Mouse (Mus musculus) forebrain, embryonic 11.5 days (tissue): ENCODE data around the gene Olfr1209. TPM values are rescaled to one million over a fixed set of nuclear protein-coding genes. Genes with fewer than 3 reads are reported as not detected.

Source experiments
- ATAC-seq: fragments of 200-750 bp; cut with Nextera tagmentation; replicated peaks from 2 replicates; pipeline ENCODE4 v1.8.0; 2017; ENCODE audit warnings: moderate TSS enrichment; ENCODE audit not compliant: low FRiP score
- DNase-seq: peaks from one replicate; pipeline ENCODE4 v3.0.0-alpha.2; 2017; ENCODE audit warnings: low spot score
- H3K27ac ChIP-seq: fragments of 300-500 bp; sonication (generic); 2 replicates; pipeline ENCODE4 v1.5.1; 2014; ENCODE audit warnings: low read depth, low read length
- H3K27me3 ChIP-seq: fragments of 300-500 bp; sonication (generic); 2 replicates; pipeline ENCODE4 v1.6.1; 2014; ENCODE audit warnings: mild to moderate bottlenecking, low read length, mixed read lengths; ENCODE audit not compliant: control insufficient read depth, insufficient read depth
- H3K36me3 ChIP-seq: fragments of 300-500 bp; sonication (generic); 2 replicates; pipeline ENCODE4 v1.6.1; 2014; ENCODE audit warnings: mild to moderate bottlenecking, low read length, moderate library complexity, mixed read lengths; ENCODE audit not compliant: control insufficient read depth, insufficient read depth
- H3K4me1 ChIP-seq: fragments of 300-500 bp; sonication (generic); replicated peaks from 2 replicates; pipeline ENCODE4 v1.6.1; 2014; ENCODE audit warnings: low read length, mixed read lengths; ENCODE audit not compliant: control insufficient read depth, insufficient read depth
- H3K4me2 ChIP-seq: fragments of 300-500 bp; sonication (generic); 2 replicates; pipeline ENCODE4 v1.6.1; 2014; ENCODE audit warnings: low read depth, mild to moderate bottlenecking, low read length, moderate library complexity, mixed read lengths; ENCODE audit not compliant: severe bottlenecking
- H3K4me3 ChIP-seq: fragments of 300-500 bp; sonication (generic); 2 replicates; pipeline ENCODE4 v1.5.1; 2014; ENCODE audit warnings: low read depth, low read length
- H3K9ac ChIP-seq: fragments of 300-500 bp; sonication (generic); 2 replicates; pipeline ENCODE4 v1.6.1; 2014; ENCODE audit warnings: low read length
- H3K9me3 ChIP-seq: fragments of 300-500 bp; sonication (generic); 2 replicates; pipeline ENCODE4 v1.6.1; 2016; ENCODE audit warnings: low read length, mixed read lengths; ENCODE audit not compliant: control insufficient read depth
- WGBS: fragments of 180-500 bp; shearing (Covaris S2); extraction: QIAGEN DNeasy Blood & Tissue Kit; methylation state at CpG from one replicate; pipeline ENCODE4 v1.1.7; 2014; 5-methylcytosine and 5-hydroxymethylcytosine counted together
- polyA plus RNA-seq: library from polyadenylated mRNA; unstranded; fragments of >200 nt; fragmentation: Nextera tagmentation; extraction: Ambion mirVana; gene quantifications from 2 replicates; pipeline ENCODE4 v1.2.1, GENCODE M21; 2014

Gene Olfr1209
- polyA plus RNA-seq, result not detected in 2 replicates

- ATAC-seq (no peak), DNase-seq (no peak)
- no peak within 1 kb of the TSS for H3K4me2 ChIP-seq
- no peaks in the 10 kb centered on the region for H3K36me3 ChIP-seq
- no peak within 1 kb of the TSS for H3K27ac ChIP-seq
- no peak within 1 kb of the TSS for H3K4me3 ChIP-seq
- no peaks in the 10 kb centered on the region for H3K27me3 ChIP-seq
- H3K9ac ChIP-seq, result no peak within 1 kb of the TSS
- no peaks in the 10 kb centered on the region for H3K4me1 ChIP-seq
- WGBS, result 87% methylated on average over 3 of the region's 3 CpGs
- H3K9me3 ChIP-seq, result no peaks in the 10 kb centered on the region
Measured at GRCm38 (mm10) chr2:88915057-88915456, at the start of gene Olfr1209. Olfr1209 (minus strand) TSS chr2:88915157.

DNA sequence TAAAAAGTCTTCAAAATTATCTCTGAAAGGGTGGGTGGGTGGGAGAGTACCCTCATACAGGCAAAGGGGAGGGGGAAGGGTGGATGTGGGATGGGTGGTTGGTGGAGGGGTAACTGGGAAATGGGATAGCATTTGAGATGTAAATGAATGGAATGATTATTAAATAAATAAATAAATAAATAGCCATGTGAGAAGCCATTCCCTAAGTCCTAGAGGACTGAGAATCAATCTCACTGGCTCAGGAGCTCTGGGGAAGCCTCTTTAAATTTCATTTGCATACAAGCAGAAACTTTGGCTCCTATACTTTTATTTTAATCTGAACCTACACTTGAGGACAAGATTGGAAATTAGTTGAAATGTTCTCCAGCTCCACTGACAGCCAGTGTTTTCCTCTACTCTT, 38.7 kb upstream of the Olfr1209 start, which contains the start of gene Olfr1212:
Gene Olfr1212, plus strand, starts transcription at position 301 of the 400 bp plus-strand sequence.
- ATAC-seq (no peak), DNase-seq (no peak)
- no peaks in the 10 kb centered on the region for H3K4me1 ChIP-seq
- no peak within 1 kb of the TSS for H3K4me2 ChIP-seq
- no peak within 1 kb of the TSS for H3K4me3 ChIP-seq
- H3K9me3 ChIP-seq, result no peaks in the 10 kb centered on the region
- no peak within 1 kb of the TSS for H3K27ac ChIP-seq
- no peaks in the 10 kb centered on the region for H3K36me3 ChIP-seq
- no peaks in the 10 kb centered on the region for H3K27me3 ChIP-seq
- no peak within 1 kb of the TSS for H3K9ac ChIP-seq

DNA sequence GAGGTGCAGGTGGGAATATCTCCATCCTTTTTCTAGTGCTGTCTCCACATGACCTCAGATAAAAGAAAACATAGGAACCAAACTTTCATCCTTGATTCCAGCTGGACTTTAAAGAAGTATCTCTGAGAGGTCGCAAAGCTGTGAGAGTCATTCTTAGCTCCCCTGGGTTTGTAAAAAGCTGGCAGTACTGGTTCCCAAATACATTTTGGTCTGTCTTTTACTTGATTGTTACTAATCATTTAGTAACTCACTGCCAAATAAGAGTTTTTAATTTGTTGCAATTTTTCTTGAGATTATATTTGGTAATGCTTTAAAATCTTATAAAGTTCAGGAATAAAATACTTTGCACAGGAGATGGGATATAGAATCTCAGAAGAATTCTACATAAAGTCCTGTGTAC, 23.1 kb upstream of the Olfr1209 start, which contains the start of gene Olfr1211:
Gene Olfr1211, minus strand, starts transcription at position 101 of the 400 bp plus-strand sequence.
- Histone ChIP-seq H3K9me3 (no peaks in the 10 kb centered on the region), H3K27me3 (no peaks in the 10 kb centered on the region), H3K4me1 (no peaks in the 10 kb centered on the region), H3K36me3 (no peaks in the 10 kb centered on the region), H3K4me2 (no peak within 1 kb of the TSS), H3K4me3 (no peak within 1 kb of the TSS), H3K27ac (no peak within 1 kb of the TSS), H3K9ac (no peak within 1 kb of the TSS)
- 85% methylated on average over 1 of the region's 1 CpGs for WGBS
- DNase-seq (no peak), ATAC-seq (no peak)

DNA sequence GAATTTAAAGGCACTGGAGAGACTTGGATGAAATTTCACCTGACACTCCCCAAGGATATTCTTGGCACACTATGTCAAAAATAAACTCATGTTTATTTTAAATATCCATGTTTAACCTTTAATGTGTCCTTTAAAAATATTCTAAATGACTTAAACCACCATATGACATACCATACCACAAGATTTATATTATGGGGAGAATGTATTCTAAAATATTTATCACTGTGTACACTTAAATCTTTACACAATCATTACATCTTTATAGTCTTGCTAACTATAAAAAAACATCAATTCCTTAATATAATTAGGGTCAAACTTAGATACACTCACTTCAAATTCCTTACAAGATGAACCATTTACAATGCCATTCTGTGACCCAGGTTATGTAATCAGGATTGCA, 12.7 kb downstream of the Olfr1209 start, which contains the start of gene Olfr1208:
Gene Olfr1208, minus strand, starts transcription at position 101 of the 400 bp plus-strand sequence.
- Histone ChIP-seq H3K36me3 (no peaks in the 10 kb centered on the region), H3K27me3 (no peaks in the 10 kb centered on the region), H3K4me3 (no peak within 1 kb of the TSS), H3K9ac (no peak within 1 kb of the TSS), H3K9me3 (no peaks in the 10 kb centered on the region), H3K4me2 (no peak within 1 kb of the TSS), H3K4me1 (no peaks in the 10 kb centered on the region), H3K27ac (no peak within 1 kb of the TSS)
- ATAC-seq (no peak), DNase-seq (no peak)

DNA sequence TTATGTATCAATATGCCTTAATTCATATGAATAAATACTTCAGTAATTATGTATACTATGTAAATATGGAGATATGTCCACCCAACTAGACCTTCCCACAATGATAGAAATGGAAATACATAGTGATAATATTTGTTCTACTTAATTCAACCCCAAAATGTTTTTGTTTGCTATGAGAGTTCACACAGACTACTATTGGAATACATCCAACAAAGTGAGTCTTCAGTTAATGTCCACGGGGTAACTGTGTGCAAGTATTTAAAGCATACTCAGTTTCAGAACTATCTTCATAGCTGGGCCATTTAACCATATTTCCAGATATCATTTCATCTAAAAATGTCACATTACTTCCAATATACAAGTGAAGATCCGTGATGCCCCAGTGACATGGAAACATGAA, 52.0 kb downstream of the Olfr1209 start, which contains the start of gene Olfr1206:
Gene Olfr1206, plus strand, starts transcription at position 301 of the 400 bp plus-strand sequence.
- 91% methylated on average over 2 of the region's 2 CpGs for WGBS
- no peak within 1 kb of the TSS for H3K9ac ChIP-seq
- H3K9me3 ChIP-seq, result no peaks in the 10 kb centered on the region
- DNase-seq (no peak), ATAC-seq (no peak)
- no peaks in the 10 kb centered on the region for H3K36me3 ChIP-seq
- no peaks in the 10 kb centered on the region for H3K27me3 ChIP-seq
- no peak within 1 kb of the TSS for H3K4me2 ChIP-seq
- no peak within 1 kb of the TSS for H3K4me3 ChIP-seq
- no peak within 1 kb of the TSS for H3K27ac ChIP-seq
- no peaks in the 10 kb centered on the region for H3K4me1 ChIP-seq

Other genes starting within 250 kb of the Olfr1209 start
- not detected in 2 replicates for gene Olfr1193, start 239.5 kb downstream of the Olfr1209 start, polyA plus RNA-seq
- not detected in 2 replicates for gene Olfr1195, start 226.0 kb downstream of the Olfr1209 start, polyA plus RNA-seq
- not detected in 2 replicates for gene Olfr1196, start 210.6 kb downstream of the Olfr1209 start, polyA plus RNA-seq
- gene Olfr1197, start 182.8 kb downstream of the Olfr1209 start, polyA plus RNA-seq, result not detected in 2 replicates
- not detected in 2 replicates for gene Olfr1198, start 163.8 kb downstream of the Olfr1209 start, polyA plus RNA-seq
- gene Olfr1199, start 154.7 kb downstream of the Olfr1209 start, polyA plus RNA-seq, result not detected in 2 replicates
- gene Olfr1200, start 144.7 kb downstream of the Olfr1209 start, polyA plus RNA-seq, result not detected in 2 replicates
- gene Olfr1201, start 122.1 kb downstream of the Olfr1209 start, polyA plus RNA-seq, result not detected in 2 replicates
- not detected in 2 replicates for gene Olfr1202, start 100.7 kb downstream of the Olfr1209 start, polyA plus RNA-seq
- not detected in 2 replicates for gene Olfr1205, start 85.4 kb downstream of the Olfr1209 start, polyA plus RNA-seq
- not detected in 2 replicates for gene Olfr1204, start 65.9 kb downstream of the Olfr1209 start, polyA plus RNA-seq
- not detected in 2 replicates for gene Olfr1206, start 51.9 kb downstream of the Olfr1209 start, polyA plus RNA-seq
- gene Olfr1208, start 12.8 kb downstream of the Olfr1209 start, polyA plus RNA-seq, result not detected in 2 replicates
- not detected in 2 replicates for gene Olfr1211, start 23.0 kb upstream of the Olfr1209 start, polyA plus RNA-seq
- gene Olfr1212, start 38.8 kb upstream of the Olfr1209 start, polyA plus RNA-seq, result not detected in 2 replicates
- not detected in 2 replicates for gene Gm13762, start 65.1 kb upstream of the Olfr1209 start, polyA plus RNA-seq
- gene Olfr1214, start 77.5 kb upstream of the Olfr1209 start, polyA plus RNA-seq, result not detected in 2 replicates
- not detected in 2 replicates for gene Olfr1215, start 91.8 kb upstream of the Olfr1209 start, polyA plus RNA-seq
- not detected in 2 replicates for gene Olfr1216, start 103.2 kb upstream of the Olfr1209 start, polyA plus RNA-seq
- gene Olfr1217, start 116.9 kb upstream of the Olfr1209 start, polyA plus RNA-seq, result not detected in 2 replicates
- gene Olfr1218, start 146.0 kb upstream of the Olfr1209 start, polyA plus RNA-seq, result not detected in 2 replicates
- not detected in 2 replicates for gene Olfr1219, start 168.4 kb upstream of the Olfr1209 start, polyA plus RNA-seq
- not detected in 2 replicates for gene Olfr1220, start 191.7 kb upstream of the Olfr1209 start, polyA plus RNA-seq
- not detected in 2 replicates for gene Olfr1221, start 202.1 kb upstream of the Olfr1209 start, polyA plus RNA-seq
- not detected in 2 replicates for gene Olfr1222, start 217.9 kb upstream of the Olfr1209 start, polyA plus RNA-seq
- gene Olfr1223, start 236.4 kb upstream of the Olfr1209 start, polyA plus RNA-seq, result not detected in 2 replicates
- not detected in 2 replicates for gene Olfr1224-ps1, start 248.9 kb upstream of the Olfr1209 start, polyA plus RNA-seq